28 mouse cellular contexts compared by ENCODE assay signal in the genomic region with DNA sequence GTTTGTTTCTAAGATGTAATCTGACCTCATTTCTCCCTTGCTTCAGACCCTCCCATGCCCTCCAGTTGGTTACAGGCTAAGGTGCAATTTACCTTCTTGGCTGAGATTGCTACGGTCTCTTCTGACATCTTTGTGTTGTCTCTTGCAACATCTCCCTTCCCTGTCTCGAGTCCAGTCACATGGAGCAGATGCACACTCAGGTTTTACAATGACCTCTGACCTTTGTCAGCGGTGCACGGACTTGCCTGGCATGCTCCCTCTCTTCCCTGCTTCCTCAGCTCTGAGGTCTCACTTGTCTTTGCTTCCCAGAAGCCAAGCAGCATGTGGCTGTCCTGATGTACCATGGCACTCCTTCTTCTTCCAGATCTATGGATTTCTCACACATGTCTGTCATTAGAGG. TPM values are rescaled to one million over a fixed set of nuclear protein-coding genes. Genes with fewer than 3 reads are reported as not detected.
DNase-seq lines count a peak whose midpoint lies in the region; ATAC-seq lines count a peak whose summit lies in the region.
"Had no signal": no experiment of that assay in that cellular context is flagged by ENCODE, and none has a peak within 500 bp of the region (broad histone marks: within the 10 kb centered on the region; RNA-seq: fewer than 3 reads in every experiment).

No protein-coding gene starts in this region.

- no peaks in the 10 kb centered on the region for H3K36me3 ChIP-seq in kidney, embryonic 14.5 days (ENCODE audit: control insufficient read depth, insufficient read depth, low read length)
- H3K36me3 ChIP-seq: embryonic facial prominence, embryonic 10.5 days; embryonic facial prominence, embryonic 13.5 days; forebrain, embryonic 12.5 days; forebrain, embryonic 15.5 days; G1E; heart, embryonic 10.5 days; hindbrain, embryonic 12.5 days; hindbrain, embryonic 15.5 days had no signal

- H3K9me3 ChIP-seq in kidney, embryonic 14.5 days (ENCODE audit: control insufficient read depth, low read length): peaks cover 7% of the 10 kb centered on the region; the same call in 1 of the 2 replicates
- H3K9me3 ChIP-seq: forebrain, embryonic 15.5 days; G1E; hindbrain, embryonic 15.5 days had no signal

- H3K27me3 ChIP-seq in kidney, embryonic 14.5 days (ENCODE audit: control insufficient read depth, insufficient read depth, low read length): no peaks in the 10 kb centered on the region
- H3K27me3 ChIP-seq: embryonic facial prominence, embryonic 13.5 days; forebrain, embryonic 12.5 days; forebrain, embryonic 15.5 days; hindbrain, embryonic 12.5 days; hindbrain, embryonic 15.5 days; Patski had no signal

- H3K4me3 ChIP-seq in kidney, embryonic 14.5 days (ENCODE audit: low read length): no peak overlapping the region
- H3K4me3 ChIP-seq: embryonic facial prominence, embryonic 10.5 days; embryonic facial prominence, embryonic 13.5 days; erythroblast, embryonic 14.5 days; forebrain, embryonic 12.5 days; forebrain, embryonic 15.5 days; heart, adult 2 months; heart, embryonic 10.5 days; hindbrain, embryonic 12.5 days; hindbrain, embryonic 15.5 days had no signal

- peak; percentile 49; the same call in 1 of the 2 replicates for ATAC-seq in kidney, embryonic 14.5 days (ENCODE audit: low FRiP score, low TSS enrichment)
- ATAC-seq: forebrain, embryonic 15.5 days; intestine, postnatal 0 days; Patski had no signal

- H3K4me2 ChIP-seq in kidney, embryonic 14.5 days (replicated peaks; ENCODE audit: low read depth, low read length): no peak overlapping the region
- H3K4me2 ChIP-seq: embryonic facial prominence, embryonic 13.5 days; forebrain, embryonic 12.5 days; forebrain, embryonic 15.5 days; hindbrain, embryonic 12.5 days; hindbrain, embryonic 15.5 days had no signal

- H3K27ac ChIP-seq in kidney, embryonic 14.5 days (ENCODE audit: low read depth, low read length): no peak overlapping the region
- H3K27ac ChIP-seq: embryonic facial prominence, embryonic 13.5 days; forebrain, embryonic 12.5 days; forebrain, embryonic 15.5 days; heart, adult 2 months; heart, embryonic 10.5 days; hindbrain, embryonic 12.5 days; hindbrain, embryonic 15.5 days had no signal

- H3K4me1 ChIP-seq in kidney, embryonic 14.5 days (ENCODE audit: control insufficient read depth, insufficient read depth, low read length): no peaks in the 10 kb centered on the region
- H3K4me1 ChIP-seq: forebrain, embryonic 12.5 days; forebrain, embryonic 15.5 days; heart, embryonic 10.5 days; hindbrain, embryonic 12.5 days; hindbrain, embryonic 15.5 days had no signal

- H3K9ac ChIP-seq in kidney, embryonic 14.5 days (ENCODE audit: low read depth, low read length): no peak overlapping the region
- H3K9ac ChIP-seq: embryonic facial prominence, embryonic 13.5 days; forebrain, embryonic 12.5 days; forebrain, embryonic 15.5 days; hindbrain, embryonic 12.5 days; hindbrain, embryonic 15.5 days had no signal

- DNase-seq in kidney, postnatal 36 days: no peak
- peak; percentile 15 for DNase-seq in embryo, embryonic 10.5 days (ENCODE audit: low spot score)
- peak; percentile 4 for DNase-seq in gonadal fat pad, adult 2 months (ENCODE audit: low read depth)
- DNase-seq in frontal cortex, adult 2 months (ENCODE audit: extremely low spot score in 1 of 2, low spot score in 1 of 2): no peak
- no peak for DNase-seq in adrenal gland, adult 2 months
- DNase-seq: adrenal gland, postnatal 14 days; B cell, adult 2 months; cerebellum, adult 11 months; cerebellum, adult 2 months; cerebellum, adult 9-11 months; cerebellum, postnatal 25 days; gastrocnemius, postnatal 14 days; heart, adult 2 months had no signal

- WGBS in kidney, embryonic 14.5 days: 6% methylated on average over 4 of the region's 4 CpGs

RNA-seq across cellular contexts. Expression of gene Kcnh1, which starts 33.6 kb away (rescaled TPM):
- polyA plus RNA-seq in kidney, embryonic 14.5 days (2014; fragmentation: Nextera tagmentation; extraction: Ambion mirVana): 0.36 and 0.70 TPM in 2 replicates
- polyA plus RNA-seq in gonadal fat pad, adult 2 months (2012; rRNA removed): 0.51 and 0.75 TPM in 2 replicates
- 23.3 and 26.1 TPM in 2 replicates for polyA plus RNA-seq in frontal cortex, adult 2 months (2012; rRNA removed)
- total RNA-seq in adrenal gland, adult 2 months (2021): under 1 TPM; 0.12 to 0.24 TPM
- 0.07 and 0.09 TPM in 2 replicates for polyA plus RNA-seq in adrenal gland, adult 2 months (2012; rRNA removed)
- total RNA-seq: CH12.LX; common myeloid progenitor, adult 5-6 weeks; hematopoietic stem cell, adult 5-6 weeks had no signal
- polyA plus RNA-seq: erythroblast, embryonic 14.5 days; G1E had no signal

Comparison
In these comparisons a context has a peak if more than half of its experiments do, and no peak if none do; other contexts are left out.
1. DNase-seq: peak in embryo, embryonic 10.5 days (single experiment) and gonadal fat pad, adult 2 months (single experiment); none in kidney, postnatal 36 days (0 of 2), frontal cortex, adult 2 months (0 of 2) and adrenal gland, adult 2 months (single experiment).
2. RNA of gene Kcnh1, which starts 33.6 kb away (polyA plus RNA-seq): 23.3 to 26.1 TPM in frontal cortex, adult 2 months; 0.36 to 0.70 TPM in kidney, embryonic 14.5 days, 0.51 to 0.75 TPM in gonadal fat pad, adult 2 months and 0.07 to 0.09 TPM in adrenal gland, adult 2 months; every median in the first group is over 10 times any median in the second.